Mouse (Mus musculus): Measurements from ENCODE around the gene Tnnc1.

Gene Tnnc1

DNA sequence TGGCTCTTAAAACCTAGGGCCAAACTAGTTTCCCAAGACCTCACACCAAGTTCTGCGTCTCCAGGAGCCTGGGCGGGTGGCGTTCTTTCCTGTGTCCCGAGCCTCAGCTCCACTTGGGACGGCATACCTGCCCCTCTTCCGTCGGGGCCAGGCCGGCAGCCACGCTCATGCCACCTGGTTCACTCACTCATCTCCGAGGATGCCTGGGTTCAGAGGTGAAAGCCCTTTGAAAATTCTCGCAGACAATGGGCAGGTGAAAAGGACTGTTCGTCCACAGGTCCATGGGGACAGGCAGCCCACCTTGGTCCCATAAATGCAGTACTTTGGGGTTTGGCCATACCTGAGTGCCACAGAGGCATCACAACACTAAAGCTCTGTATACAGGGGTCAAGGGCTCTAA, 23.9 kb upstream of the Tnnc1 start:
- no peak for DNase-seq

DNA sequence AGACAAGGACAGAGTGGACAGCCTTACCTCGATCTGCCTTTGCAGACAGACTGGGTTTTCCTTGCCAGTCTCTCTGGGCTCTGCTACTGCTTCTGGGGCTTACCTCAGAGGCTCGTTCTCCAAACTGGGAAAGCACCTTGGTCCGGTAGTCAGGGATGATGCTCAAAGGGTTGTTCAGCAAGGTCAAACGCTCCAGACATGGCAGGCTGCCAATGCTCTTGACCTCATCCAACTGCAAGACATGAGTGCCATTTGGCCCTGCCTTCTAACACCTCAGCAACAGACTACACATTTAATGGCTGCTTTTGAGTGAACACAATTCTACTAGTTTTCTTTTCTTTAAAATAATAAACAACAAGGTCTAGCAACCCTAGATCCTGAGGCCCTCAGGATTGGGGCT, 21.5 kb upstream of the Tnnc1 start:
- DNase-seq: peak; percentile 36

DNA sequence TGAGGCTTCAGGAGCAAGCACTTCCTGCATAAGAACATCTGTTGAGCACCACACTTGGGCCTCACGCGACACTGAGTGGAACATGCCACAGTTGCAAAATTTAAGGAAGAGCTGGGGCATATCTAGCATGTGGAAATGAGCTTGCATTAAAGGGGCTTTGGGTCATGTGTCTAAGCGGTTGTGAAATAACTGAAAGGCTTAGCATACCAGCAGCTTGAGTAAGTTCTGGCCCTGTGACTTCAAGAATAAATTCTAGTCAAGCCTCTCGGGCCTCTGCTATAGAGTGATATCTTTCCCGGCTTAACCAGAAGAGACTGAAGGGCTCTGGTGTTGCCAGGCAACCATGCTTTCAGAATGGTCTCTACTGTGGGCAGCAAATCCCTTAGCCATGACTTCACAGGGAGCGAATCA, 19.3 kb upstream of the Tnnc1 start:
- no peak for DNase-seq

DNA sequence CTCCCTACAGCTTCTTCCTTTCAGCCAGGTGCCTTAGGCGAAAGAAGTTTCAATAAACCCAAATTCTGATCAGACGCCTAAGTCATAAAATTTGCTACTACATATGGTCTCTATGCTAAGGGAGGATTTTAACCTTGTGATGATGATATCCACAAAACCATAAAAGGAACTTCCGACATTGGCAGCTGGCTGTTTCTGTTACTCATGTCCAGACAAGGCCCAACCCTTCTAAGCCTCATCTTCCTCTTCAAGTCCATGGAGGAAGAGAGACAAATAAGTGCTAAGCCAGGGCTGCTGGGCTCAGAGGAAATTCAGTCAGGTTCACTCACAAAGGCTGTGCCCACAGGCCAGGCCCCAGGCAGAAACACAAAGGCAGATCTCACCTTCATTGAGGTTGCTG, 18.8 kb upstream of the Tnnc1 start:
- no peak for DNase-seq

DNA sequence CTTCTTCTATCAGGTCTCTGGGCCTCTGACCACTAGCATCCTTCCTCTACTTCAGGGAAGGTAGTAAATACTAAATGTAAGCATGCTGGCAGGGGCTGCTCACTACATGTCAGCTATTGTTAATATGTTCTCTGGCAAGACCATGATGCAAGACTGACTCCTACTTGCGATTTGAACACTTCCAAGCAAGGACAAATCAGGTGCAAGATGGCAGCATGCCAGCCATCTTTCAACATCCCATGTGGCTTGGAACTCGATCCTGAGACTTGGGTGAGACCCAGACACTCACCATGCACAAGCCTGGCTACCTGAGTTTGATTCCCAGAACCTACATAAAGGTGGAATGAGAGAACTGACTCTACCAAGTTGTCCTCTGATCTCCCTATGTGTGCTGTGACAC, 16.2 kb upstream of the Tnnc1 start:
- peak; percentile 57 for DNase-seq

DNA sequence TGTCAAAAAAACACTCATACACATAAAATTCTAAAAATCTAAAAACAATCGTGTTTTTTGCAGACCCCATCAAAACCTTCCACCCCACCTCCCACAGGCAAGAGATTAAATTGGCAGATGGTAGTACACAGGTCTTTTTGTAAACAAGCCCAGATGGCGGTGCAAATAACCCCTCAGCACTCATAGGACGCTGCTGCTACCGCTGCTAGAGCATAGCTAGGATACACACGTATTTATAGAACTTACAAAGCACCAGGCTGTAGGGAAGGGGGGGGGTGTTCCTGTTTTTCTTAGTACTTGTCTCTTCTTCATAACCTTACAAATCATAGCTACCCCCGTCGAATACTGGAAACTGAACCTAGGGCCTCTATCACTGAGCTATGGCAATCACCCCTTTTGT, 14.3 kb upstream of the Tnnc1 start:
- peak; percentile 46 for DNase-seq

DNA sequence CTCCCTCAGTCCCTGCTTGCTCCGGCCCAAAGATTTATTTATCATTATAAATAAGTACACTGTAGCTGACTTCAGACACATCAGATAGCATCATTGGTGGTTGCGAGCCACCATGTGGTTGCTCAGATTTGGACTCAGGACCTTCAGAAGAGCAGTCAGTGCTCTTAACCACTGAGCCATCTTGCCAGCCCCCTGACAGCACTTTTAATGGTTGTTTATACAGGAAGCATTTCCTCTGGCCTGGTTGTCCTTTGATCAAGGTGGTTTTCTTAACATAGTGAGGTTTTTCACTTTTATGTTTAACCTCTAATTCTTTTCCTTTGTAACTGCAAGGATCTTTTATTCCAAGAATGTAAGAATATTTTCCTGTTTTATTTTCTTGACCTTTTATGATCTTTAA, 13.7 kb upstream of the Tnnc1 start:
- no peak for DNase-seq

DNA sequence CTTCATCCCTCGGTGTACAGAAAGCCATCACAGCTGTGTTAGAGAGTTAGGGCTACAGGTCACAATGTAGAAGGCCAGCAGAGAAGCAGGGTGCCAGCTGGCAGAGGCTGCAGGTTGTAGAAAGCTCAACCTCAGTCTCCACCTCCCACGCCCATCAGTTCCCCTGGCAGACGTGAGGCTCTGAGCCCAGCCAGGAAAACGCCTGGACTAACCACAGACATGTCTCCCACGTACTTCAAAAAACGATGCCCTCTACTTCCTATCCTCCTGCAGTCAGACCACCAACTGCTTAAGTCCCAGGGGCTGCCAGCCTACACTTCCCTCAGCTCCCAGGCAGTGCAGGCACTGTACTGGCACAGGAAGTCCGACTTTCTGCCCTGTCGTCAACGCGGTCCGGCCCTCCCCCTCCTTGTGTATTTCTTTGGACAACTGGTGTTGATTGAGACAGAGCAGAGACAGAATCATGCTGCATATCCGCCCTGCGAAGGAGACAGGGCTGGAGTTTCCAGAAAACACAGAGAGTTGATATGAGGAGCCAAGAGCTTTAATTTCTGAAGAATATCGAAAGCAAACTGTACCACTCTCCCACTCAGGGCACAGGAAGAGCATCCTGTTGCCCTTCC, 13.1 kb upstream of the Tnnc1 start:
- DNase-seq: peak; percentile 78

DNA sequence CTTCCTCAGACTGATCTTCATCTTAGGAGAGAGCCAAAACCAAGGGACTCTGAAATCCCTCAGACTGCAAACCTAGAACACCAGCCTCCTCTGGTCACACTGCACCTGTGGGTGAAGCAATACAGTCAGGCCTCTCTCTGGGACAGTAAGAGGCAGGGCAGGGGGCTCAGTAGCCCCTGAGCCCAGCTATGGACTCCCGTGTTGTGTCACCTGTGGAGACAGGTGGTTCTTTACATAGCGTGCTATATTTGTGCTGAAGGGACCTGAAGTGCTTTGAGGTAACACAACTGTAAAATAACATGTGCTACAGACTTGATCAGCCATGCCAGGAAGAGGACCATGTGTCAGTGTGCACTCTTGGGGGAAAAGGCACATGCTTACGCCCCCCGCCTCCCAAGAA, 12.6 kb upstream of the Tnnc1 start:
- no peak for DNase-seq

DNA sequence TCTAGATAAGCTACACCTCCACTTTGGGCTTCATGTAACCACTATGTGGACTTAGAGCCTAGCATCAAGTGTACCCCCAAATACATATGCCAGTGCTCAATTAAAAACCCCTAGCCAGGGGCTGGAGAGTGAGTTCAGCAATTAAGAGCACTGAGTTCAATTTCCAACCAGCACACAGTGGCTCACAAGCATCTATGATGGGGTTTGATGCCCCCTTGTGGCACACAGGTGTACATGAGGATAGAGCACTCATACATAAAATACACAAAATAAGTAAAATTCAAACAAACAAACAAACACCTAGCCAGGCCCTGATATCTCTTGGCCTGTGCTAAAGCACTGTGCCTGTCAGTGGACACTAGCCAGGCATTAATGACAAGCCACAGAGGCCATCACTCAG, 12.1 kb upstream of the Tnnc1 start:
- no peak for DNase-seq

DNA sequence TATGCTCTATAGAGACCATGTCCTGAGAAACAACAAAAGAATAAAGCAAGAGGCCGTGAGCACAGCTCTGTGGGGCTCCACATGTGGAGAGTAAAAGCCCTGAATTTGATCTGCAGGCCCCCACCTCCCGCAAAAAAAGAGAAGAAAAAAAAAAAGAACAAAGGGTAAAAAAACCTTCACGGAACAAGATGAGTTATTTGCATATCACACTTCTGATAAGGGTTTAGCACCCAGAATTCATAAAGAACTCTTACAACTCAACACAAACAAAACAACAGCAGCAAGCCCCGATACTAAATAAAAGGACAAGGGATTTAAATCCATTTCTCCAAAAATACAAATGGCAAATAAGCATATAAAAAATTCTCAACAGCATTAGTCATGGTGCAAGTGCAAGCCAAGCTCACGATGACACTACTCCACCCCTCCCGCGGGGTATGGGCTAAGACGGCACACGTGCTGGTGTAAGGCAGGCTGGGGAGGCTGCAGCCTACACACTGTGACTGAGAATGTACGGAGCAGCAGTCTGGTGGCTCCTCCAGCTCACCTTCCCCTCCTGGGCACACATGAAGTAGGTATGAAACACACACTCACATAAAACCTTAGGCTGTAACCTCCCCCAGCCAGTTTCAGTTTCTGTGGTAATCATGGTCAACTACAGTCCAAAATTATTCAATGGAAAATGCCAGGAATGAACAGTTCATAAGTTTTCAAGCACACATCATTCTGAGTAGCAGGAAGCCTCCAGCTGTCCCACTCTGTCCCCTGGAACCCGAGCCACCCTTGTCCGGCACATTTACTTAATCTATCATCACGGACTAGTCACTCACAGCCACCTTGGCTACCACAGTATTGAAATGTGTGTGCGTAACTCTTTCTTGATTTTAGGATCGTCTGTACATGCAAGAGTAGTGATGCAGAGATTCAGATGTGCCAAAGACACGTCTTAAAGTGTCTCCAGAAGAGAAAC, 10.3 kb upstream of the Tnnc1 start:
- DNase-seq: peak; percentile 36

DNA sequence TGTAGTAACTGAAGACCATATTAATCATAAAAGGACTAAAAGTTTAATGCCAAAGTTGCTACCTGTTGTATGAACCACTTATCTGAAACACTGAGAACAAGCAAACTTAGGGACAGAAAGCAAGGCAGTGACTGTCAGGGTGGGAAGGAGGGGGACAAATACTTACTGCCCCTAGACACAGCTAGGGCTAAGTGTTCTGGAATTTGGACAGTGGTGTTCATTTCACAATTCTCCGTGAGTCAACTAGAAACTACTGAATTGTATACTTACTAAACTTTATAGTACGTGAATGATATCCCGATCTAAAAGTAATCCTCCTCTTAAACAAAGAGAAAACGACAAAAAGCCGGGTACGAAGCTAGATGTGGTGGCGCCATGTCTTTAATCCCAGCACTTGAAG, 8.5 kb upstream of the Tnnc1 start:
- no peak for DNase-seq

DNA sequence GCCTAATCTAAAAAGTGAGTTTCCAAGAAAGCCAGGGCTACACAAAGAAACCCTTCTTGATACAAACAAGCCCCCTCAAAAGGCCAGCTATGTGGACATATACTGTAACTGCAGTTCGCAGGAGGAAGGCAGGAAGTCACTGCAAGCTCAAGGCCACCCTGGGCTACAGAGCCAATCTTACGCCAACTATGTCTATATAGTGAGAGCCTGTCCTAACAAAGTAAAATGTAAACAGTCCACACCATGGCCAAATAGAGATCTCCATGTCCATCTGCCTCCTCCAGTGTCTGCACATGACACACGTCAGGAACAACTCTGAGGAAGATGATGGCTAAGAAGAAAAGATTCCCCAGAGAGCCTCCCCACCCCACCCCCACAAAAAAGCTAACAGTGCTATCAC, 8.1 kb upstream of the Tnnc1 start:
- no peak for DNase-seq

DNA sequence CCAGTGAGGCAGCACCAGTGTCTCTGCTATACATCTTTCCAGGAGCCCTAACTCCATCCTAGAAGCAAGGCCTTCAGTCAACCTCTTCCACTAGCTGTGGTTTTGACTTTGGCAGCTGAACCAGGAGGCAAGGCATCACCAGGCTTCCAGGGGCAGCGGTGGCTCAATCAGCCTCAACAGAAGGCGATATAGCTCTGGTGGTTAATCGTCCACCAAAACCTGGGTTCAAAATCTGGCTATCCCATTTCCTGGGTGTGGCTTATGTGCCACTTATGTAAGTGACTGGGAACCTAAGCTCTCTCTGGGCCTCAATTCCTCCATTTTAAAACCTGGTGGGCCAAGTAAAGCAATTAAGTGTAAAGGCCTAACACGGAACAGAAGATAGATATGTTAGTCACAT, 3.3 kb upstream of the Tnnc1 start:
- DNase-seq: no peak

DNA sequence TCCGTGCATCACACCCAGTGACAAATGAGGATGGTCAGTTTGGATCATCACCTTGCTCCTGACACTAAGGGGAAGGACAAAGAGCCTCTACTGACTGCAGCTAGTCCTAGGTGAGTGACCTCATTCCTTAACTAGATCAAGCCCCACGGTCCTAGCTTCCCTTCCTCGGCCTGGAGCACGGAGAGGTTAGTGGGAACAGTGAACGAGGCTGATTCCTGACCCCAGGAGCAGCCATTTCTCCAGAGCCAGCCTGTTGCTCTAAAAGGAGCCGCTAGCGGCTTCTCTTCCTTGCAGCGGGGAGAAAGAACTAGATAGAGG, 2.9 kb upstream of the Tnnc1 start:
- no peak for DNase-seq

DNA sequence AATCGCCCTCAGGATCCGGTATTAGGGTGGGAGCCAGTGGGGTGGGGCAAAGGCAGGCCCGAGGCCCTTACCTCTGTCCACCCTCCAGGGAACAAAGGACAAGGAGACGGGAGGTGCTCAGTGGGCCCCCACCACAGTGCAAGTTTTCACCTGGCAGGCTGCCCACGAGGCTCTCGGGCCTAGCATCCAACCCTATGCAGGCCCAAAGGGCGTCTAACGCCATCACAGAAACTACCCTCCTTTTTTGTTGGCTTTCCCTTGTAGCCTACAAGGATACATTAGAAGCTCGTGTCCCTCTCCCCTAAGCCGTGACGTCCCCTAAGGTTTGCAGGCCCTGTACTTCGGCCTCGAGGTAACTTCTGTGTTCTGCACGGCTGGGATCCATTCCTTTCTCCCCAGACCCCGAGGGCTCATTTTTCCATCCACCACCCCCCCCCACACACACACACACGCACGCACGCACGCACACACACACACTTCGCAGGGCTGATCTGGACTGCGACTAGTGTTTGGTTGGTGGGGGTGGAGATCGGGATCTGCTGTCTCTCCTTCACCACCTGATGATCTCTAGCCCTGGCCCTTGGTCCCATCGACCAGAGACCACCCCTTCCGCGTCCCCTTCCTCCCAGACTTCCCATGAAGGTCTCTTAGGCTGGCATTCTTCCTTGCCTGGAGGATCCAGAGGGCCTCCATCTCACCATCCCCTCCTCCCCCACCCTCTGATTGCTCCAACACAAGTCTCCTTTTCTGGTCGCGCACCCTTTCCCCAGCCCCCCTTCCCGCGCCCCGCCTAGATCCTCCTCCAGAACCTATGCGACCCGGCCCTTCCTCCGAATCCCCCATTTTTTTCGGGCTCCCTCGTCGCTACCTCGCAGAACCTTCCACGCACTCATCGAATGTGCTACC, 2.3 kb upstream of the Tnnc1 start:
- peak; percentile 79 for DNase-seq

DNA sequence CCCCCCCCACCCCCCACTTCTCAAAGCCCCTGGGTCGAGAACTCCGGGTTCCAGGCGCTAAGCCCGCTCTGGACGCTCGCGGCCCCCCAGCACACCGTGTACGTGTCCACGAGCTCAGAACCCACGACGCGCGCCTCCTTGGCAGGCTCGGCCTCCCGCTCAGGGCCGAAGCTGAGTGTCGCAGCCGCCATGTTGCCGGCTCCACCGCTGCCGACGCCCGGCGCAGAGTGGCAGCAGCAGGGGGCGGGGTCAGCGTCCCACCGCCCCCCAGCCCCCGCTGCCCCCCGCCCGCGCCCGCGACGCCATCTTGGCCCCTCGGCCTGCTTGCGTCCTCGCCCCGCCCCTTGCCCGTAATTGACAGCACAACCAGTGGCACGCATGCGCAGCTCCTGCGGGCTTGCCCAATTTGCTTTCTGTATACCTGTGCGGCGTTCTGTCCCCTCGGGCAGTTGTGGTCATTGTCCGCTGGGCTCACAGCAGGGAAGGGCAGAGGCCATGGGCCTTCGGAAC, 1.6 kb upstream of the Tnnc1 start:
- DNase-seq: peak; percentile 96

DNA sequence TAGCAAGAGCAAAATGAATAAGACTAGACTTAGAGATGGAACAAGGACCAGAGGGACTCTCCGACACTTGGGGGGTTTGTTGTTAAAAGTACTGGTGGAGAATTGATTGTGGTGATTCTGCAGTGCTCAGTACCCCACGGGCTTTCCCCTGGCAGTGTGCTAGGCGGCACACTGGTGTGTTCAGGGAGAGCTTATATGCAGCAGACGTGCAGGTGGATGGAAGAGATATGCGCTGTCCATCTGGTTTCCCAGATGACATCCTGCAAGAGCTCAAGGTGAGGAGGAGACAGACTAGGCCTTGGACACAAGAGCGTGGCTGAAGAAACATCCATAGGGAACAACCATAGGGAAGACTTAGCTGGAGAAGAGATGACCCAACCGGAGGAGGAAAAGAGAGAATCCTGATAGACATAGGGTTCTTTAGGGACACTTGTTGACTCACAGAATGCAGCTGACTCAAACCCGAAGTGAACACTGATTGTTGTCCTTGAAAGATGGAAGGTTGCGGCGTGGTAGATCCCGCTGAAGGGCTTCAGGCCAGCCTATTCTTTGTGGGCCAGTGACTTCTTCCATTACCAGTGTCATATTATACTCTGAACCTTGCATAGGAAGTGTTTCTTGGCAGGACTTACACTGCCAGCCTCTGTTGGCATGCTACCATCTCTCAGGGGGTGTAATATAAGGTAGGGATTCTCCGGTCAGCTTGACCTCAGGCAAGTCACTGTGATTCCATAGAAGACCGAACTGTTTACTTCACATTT, 862 bp upstream of the Tnnc1 start:
- peak; percentile 66 for DNase-seq

DNA sequence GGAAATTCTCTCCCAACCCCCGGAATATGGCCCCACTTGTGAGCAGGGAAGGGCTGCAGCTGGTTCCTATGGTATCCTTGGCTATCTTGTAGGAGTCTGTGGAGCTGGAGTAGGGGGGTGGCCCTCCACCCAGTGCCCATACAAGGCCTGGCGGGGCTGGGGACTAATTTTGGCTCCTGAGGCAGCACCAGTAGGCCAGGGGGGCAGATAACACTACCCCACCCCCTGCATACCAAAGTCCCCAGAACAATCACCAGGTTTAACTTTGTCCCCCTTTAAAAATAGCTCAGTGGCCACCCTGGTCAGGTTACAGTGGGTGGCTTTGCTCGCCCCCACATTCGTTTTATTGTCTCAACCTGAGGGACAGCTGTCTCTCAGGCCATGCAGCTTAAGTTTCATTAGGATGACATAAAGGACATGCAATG, 1.0 kb downstream of the Tnnc1 start:
- DNase-seq: peak; percentile 40

DNA sequence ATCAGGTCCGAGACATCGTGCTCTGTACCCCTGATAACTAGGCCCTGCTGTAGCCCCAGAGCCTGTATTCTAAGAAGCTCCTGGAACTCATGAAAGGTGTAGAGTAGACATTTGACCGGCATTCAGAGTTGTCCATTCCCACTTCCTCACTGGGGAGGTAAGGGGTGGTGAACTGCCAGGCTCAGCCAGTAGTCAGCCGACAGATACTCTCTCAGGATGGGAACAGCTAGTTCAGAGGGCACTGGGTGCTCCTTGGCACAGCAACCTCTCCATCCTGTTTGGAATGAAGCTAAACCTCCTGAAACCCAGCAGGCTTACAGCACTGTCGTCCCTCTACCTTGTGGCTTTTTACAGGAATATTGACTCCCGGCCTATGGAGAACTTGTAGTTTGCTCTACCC, 3.7 kb downstream of the Tnnc1 start:
- no peak for DNase-seq

DNA sequence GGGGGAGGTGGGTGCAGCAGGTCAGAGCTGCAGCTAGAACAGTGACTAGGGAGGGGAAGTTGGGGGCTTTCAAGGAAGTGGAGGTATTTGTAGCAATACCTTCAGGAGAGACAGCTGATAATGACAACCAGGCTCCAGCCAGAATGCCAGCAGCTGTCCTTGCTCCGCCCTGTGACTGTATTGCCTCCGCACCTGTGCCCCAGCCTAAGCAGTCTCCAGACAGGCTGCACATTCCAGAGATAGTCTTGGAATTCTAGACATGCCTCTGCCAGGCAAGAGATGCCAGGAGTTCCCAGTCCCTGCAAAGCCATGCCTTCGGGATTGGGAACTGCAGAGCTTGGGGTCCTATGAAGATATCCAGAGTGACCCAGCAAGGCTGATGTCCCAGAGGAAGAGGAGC, 4.4 kb downstream of the Tnnc1 start:
- DNase-seq: no peak

DNA sequence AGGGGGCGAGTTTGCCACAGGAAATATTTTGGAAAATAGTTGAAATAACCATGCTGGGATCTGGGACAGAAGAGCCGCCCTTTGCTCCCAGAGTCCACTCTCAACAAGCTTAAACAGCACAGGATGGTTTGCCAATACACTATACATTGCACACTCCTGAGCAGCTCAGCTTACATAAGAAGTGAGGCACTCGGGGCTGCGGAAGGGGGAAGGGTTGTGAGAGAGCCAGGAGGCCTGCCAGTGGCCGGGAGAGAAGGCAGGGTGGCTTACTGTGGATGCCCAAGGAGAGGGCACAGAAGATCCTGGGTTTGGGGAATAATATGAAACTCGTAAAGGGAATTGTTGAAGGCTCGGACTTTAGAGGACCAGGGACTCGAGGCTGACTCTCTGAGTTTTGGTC, 5.8 kb downstream of the Tnnc1 start:
- no peak for DNase-seq

DNA sequence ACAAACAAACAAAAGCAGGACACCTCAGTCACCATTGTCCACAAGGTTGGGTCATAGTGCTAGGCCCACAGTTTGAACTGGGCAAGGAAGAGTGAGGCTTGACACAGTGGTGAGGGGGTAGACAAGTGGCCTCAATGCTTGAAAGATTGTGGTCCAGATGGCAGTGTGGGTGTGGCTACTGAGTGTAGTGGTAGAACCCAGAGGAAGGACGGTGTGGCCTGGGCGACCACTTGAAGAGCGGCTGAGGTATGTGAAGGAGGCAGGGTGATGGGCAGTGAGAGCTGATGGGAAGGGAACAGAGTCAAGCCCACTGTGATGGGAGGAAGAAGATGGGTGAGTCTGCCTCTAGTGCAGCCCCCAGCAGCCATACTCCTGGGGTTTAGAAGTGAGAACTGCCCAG, 6.6 kb downstream of the Tnnc1 start:
- DNase-seq: no peak
